Mouse (Mus musculus): ENCODE measurements at regions not wholly inside any gene's neighbourhood (a gene's known extent, or its start where the extent isn't known, plus 50 kb on each side); places are given as distances from the start of the nearest gene placed in this dataset.

DNA sequence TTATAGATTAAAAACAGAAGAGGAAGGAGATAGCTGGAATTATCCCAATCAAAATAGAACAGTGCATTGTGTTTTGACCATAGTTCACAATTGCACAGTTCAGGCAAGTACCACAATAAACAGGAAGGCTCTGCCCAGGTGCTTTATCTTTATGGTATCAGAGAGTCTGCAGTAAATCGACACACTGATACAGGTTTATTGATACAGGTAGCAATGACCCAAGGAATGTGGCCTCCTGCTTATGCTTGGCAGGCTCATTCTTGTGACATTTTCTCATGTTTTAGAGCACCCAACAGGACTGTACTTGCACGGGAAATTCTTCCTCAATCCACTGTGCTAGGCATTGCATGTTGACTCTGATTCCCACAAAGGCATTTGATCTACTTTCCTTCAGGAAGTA is 259.2 kb upstream of the Lrrc3b start:
- no peak for TF ChIP-seq GATA1 (IDR thresholded peaks at IDR 0.05; ENCODE audit: borderline replicate concordance, low read length)
- TF ChIP-seq FLI1 (IDR thresholded peaks at IDR 0.05; ENCODE audit: low read length), result no peak
